Mouse (Mus musculus): ENCODE data around the gene Acsl1. TPM values are rescaled to one million over a fixed set of nuclear protein-coding genes. Genes with fewer than 3 reads are reported as not detected.

Gene Acsl1
- total RNA-seq, 4 experiments from 2014 or later = 50.1 to 55.8 (median 53.3) TPM

DNA sequence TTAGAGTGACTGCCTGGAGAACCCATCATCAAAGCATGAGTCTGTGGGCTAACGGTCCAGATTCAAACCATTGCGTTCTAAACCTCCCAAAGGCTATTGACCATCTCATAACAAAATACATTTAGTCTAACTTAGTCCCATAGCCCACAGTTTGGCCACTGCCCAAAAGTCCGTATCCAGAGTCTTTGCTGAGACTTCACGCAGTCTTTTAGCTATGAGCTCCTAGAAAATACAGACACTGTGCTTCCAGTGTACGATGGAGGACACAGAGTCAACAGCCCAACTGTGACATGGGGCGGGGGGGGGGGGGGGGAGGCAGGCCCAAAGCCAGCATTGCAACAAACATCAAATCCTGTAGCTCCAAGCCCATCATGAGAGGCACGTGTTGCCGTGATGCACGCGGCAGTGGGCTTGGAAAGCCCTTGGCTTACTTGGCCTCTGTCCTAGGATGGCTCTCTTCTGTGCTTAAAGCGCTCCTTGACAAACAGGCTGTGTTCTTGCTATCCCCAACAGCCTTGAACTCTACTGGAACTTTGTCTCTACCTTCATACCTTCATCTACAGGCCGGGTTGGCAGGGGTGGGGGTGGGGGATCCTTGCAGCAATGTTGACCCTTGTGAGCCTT is 32.3 kb downstream of the Acsl1 start:
- no peak for DNase-seq (ENCODE audit: low spot score in 2 of 2)

DNA sequence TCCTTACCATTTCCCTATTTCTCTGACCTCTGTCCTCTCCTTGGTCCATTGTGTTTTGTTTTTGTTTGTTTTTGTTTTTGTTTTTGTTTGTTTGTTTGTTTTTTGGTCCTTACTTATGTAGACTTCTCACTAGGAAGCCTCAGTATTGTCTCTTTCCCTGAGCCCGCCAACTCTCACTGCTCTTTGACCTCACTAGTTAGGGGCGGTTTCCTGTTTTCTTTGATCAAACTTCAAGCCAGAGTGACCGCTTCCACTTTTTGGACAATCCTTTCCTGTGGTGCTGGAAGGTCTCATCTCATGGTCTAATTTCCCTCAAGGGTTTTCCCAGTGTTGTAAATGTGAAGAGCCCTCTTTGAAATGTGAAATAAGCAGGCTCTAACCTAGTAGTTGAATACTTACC is 33.4 kb downstream of the Acsl1 start:
- no peak for DNase-seq (ENCODE audit: low spot score in 2 of 2)

DNA sequence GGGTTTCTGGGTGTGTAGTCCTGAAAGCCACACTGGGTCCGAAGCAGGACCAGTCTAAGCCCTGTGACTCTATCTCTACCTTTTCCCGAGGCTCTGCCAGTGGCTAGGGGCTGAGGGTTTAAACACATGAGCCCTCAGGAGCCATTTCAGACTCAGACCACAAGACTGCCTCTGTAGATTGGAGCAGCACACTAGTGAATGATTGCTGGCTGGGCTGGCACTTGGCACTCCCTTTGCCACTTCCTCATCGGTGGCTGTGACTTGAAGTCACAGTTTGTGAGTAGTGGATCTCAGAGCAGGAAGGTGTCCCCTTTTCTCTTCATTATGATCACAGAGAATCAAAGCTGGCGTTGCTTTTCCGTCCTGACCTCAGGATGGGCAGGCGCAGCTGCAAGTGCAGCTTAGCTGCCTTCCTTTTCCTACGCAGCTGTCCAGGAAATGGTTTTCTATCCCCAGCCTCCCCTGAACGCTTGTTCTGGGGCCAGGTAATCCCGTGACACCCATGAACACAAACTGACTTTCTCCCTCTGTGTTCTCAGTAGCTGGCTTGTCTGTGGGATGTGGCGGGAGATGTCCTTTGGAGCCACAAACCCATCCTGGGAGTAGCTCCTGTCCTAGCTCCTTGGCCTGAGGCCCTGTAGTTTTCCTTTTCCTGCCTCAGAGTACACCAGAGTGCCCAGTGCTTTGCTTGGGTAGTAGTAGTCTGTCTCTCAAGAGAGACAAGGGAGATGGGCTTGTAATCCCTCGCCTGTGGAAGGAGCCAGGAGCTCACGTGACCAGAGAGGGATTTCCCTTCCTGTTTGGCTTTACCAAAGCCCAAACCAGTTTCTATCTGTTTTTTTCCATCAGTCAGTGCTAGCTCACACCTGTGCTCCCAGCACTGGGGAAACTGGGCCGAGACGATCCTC is 37.9 kb downstream of the Acsl1 start:
- DNase-seq (ENCODE audit: low spot score in 2 of 2) = no peak

DNA sequence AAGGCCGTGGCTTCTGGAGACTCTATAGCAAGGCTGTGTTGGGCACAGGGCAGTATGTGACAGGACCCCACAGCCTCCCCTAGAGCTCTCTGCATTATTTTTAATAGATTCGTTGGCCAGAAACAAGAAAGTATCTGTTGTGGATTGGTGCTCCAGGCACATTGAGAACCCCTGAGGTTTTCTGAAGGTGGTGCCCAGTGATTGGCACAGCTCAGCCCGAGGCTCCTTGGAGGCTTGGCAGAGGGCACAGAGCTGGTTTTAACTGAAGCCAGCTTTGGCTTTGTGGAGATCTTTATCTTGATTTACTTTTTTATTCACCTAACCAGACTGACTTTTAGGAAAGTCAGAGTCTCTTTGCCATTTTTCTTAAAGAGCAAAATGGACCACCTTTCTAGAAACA is 38.6 kb downstream of the Acsl1 start:
- DNase-seq (ENCODE audit: low spot score in 2 of 2) = no peak

DNA sequence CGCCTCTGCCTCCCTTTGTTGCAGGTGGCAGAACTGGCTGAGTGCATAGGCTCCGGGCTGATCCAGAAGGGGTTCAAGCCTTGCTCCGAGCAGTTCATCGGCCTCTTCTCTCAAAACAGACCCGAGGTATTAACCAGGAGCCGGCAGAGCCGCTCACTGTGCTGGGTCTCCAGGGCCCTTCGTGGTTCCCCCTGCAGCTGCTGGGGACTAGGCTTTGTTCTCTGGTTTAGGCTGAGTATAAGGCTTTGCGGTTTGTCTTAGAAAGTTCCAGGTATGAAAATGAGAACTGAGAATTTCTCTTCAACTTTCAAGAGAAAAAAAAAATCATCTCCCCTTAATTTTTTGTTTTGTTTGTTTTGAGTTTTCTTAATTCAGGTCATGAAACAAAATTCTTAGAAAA is 40.5 kb downstream of the Acsl1 start:
- no peak for DNase-seq (ENCODE audit: low spot score in 2 of 2)

DNA sequence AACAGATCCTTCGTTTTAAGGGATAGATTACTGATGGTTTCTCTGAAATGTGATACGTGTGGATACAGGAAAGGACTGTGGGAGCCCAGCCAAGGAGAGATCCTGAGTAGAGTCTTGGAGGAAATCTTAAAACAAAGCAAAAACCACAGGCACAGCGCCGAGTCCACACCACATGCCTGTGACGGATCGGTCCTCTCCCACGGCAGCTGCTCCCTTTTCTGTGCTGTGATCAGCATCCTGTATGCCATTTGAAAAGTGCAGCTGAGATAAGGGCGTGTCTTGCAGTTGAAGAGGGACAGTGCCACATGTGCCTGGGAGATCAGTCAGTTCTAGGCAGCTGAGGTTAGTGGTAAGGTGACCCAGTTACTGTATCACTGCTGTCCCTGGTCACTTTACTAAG is 41.7 kb downstream of the Acsl1 start:
- DNase-seq (ENCODE audit: low spot score in 2 of 2) = no peak

DNA sequence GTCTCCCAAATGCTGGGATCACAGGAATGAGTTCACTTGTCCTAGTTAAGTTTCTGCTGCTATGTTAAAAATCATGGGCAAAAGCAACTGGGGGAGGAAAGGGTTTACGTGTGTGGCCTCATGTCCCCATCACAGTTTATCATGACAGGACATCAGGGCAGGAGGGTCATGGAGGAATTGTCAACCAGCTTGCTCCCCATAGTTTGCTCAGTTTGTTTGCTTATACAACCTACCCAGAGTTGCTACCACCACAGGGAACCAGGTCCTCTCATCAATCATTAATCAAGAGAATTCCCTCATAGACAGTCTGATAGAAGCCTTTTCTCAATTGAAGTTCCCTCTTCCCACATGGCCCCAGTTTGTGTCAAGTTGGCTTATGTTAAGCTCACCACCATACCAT is 43.2 kb downstream of the Acsl1 start:
- DNase-seq (ENCODE audit: low spot score in 2 of 2) = no peak

DNA sequence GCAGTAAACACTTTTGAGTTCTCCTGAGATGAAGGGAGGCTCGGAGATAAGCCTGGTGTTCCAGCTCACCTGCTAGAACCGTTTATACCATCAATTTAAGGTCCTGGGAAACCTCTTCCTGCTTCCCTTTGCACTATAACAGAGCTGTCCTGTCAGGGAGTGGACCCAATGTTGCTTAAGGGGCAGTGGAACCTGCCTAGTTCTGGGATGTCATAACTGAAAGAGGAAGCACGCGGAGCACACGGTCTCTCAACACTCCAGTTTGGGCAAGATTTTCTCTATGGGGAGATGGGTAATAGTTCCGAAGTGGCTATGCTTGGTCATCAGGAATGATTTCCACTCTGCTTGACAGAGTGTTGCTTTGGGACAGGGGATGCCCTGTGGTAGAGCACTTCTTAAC is 49.8 kb downstream of the Acsl1 start:
- no peak for DNase-seq (ENCODE audit: low spot score in 2 of 2)

DNA sequence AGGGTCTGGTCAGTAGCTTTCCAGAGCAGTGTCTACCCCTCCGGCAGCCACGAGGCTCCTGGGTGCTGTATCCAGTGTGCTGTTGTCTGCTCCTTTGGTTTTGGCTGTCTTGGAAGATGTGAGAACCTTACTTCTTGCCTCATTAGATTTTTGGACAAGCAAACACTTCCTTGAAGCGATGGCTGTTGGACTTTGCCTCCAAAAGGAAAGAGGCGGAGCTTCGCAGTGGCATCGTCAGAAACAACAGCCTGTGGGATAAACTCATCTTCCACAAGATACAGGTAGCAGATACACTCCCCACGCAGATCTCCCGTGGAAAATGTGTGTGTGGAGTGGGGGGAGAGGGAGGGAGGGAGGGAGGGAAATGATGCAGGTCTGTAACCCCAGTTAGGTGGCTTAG is 55.3 kb downstream of the Acsl1 start:
- no peak for DNase-seq (ENCODE audit: low spot score in 2 of 2)

DNA sequence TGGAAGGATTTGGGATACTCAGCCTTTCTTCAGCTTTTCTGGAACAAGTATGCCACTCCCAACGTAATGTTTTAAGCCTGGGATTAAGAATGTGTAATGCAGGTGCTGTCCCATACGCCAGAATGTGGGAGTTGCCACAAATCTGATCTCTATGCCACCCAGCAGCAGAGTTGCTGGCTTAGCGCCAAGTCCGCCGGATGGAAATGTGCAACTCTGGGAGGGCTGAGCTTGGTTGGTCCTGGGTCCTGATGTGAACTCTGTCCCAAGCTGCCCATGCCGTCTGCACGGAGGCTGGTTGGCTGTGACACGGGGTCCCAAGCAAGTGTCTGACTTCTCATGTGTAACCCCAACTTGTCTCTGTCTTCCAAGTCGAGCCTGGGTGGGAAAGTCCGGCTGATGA is 56.0 kb downstream of the Acsl1 start:
- DNase-seq (ENCODE audit: low spot score in 2 of 2) = no peak

DNA sequence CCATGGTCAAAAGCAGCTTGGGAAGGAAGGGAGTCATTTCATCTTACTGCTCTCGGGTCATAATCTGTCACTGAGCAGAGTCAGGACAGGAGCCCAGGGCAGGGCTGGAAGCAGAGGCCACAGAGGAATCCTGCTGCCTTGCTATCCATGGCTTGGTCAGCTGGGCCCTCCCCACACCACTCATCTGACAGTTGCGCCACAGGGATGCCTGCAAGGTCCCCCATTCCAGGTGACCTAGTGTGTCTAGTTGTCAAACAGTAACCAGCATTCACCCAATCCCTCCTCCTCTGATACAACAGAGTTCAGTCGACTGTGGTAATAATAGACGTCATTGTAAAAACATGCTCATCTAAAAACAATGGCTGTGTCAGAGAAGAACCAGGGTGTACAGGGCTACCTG is 58.7 kb downstream of the Acsl1 start:
- DNase-seq (ENCODE audit: low spot score in 2 of 2) = no peak

DNA sequence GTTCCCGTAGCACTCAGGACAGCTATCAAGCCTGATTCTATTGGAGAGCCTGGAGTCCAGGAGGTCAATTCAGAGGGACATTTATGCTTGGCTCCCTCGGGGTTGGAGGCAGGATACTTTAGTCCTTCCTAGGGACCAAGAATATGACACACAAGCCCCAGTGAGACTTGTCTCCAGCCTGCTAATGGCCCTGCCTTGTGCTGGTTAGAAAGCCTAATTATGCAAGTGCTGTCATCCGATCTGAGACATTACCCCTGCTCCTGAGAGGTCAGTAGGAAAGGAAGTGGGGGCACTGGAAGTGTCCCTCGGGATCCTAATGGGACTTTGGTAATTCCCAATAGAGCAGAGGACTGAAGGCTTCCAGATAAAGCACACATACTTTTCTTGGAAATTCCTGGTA is 59.7 kb downstream of the Acsl1 start:
- no peak for DNase-seq (ENCODE audit: low spot score in 2 of 2)

DNA sequence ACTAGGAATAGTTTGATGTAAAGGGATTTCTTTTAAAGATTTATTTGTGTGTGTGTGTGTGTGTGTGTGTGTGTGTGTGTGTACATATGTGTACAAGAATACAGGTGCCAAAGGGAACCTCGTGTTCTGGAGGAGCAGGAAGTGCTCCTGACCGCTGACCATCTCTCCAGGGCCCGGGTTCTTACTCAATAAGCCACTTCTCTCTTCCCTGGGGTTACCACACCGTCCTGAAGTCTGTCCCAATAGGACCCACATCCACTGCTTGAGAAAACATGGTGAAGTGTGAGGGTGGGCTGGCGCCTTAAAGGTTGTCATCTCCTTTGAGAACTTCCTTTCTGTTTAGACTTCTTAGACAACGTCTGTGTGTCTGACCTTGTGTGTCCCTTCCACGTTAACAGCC is 63.1 kb downstream of the Acsl1 start:
- DNase-seq (ENCODE audit: low spot score in 2 of 2) = no peak

DNA sequence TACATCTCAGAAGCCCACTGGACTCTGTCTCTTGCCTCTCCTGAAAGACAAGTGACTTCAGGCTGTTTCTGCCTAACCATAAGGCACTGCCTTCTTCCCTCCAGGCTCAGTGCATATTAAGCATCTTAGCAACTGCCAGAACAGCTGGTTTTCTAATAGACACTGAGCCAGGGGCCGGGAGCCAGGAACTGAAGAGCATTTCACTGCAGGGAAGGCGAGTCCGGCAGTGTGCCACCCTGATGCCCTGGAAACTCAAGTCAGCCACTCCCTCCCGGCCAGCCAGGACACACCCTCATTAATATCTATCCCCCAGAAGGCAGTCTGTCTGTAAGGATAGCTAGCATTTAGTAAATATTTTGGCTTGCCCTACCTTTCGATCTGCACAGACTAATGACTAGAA is 68.9 kb downstream of the Acsl1 start:
- DNase-seq (ENCODE audit: low spot score in 2 of 2) = no peak

DNA sequence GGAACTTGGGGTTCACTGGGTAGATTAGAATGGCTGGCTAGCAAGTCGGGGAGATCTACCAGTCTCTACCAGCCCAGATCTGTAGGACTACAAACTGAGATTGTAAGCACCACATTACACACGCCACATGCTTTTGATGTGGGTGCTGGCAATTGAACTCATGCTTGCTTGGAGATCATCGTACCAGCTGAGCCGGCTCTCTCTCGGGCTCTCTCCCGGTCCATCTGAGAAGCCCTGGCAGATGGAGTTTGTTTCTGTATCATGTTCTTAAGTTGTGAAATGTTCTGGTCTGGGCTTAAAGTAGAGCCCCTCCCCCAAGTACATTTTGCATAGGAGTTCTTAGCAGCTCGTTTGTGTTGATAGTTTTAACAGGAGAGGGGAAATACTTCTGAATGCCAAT is 72.4 kb downstream of the Acsl1 start:
- DNase-seq (ENCODE audit: low spot score in 2 of 2) = no peak

DNA sequence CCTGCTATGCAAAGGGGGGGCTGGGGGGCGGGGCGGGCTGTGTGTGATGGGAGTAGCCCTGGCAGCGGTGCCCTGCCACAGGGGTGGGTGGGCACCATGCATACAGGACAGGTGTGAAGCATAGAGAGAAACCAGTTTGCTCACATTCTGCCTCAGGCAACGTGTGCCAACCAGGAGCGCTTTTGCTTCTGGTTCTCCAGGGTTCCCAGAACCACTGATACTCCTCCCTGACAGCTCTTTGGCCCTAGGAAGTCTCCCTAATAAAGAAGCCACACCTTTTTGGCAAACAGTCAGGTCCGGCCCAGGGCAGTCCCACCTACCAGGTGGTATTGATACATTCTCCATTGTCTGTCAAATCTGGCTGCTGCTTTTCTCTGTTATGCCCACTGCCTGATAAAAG is 72.8 kb downstream of the Acsl1 start:
- no peak for DNase-seq (ENCODE audit: low spot score in 2 of 2)

DNA sequence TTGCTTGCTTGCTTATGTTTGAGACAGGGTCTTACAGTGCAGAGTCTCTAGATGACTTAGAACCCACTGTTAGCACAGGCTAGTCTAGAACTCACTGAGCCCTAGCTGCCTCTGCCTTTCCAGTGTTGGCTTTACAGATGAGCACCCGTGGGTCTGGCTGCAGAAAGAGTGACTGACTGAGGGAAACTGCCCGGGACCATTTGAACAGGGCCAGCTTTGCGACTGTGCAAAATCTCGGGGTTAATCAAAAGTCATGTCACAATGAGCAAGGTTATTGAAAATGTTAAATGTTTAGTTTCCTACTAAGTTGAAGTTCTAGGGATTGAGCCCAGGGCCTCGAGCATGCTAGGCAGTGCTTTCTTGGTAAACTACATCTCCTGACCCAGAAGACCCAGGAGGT is 75.0 kb downstream of the Acsl1 start:
- DNase-seq (ENCODE audit: low spot score in 2 of 2) = no peak

DNA sequence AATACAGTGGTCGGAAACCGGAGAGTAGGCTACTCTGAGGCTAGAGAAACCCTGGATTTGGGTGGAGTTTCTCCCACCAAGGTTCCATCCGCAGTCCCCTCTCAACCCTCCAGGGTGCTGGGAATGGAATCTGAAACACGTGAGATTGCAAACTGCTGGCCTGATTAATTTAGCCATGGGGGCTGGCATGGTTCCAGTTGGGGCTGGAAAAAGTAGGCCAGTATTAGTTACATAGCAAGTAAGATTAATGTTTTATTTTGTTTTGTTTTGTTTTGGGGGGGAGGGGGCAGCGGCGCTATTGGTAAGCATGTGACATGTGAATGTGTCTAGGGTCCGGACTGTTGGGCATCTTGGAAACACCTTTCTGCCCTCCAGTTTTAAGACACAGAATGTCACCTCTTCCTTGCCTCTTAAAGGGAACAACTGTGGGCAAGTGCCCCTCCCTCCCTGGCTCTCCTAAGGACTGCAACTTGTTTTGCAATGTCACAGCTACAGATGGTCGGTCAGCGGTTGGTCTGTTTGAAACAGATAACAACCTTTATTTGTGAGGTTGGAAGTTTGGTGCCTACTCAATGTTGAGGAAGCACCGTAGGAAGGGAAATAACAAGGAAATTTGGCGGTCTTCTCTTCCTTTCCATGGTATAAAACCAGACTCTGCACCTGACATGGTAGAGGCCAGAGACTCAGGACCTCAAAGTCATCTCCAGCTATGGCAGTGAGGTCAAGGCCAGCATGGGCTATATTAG is 75.8 kb downstream of the Acsl1 start:
- DNase-seq (ENCODE audit: low spot score in 2 of 2) = no peak

DNA sequence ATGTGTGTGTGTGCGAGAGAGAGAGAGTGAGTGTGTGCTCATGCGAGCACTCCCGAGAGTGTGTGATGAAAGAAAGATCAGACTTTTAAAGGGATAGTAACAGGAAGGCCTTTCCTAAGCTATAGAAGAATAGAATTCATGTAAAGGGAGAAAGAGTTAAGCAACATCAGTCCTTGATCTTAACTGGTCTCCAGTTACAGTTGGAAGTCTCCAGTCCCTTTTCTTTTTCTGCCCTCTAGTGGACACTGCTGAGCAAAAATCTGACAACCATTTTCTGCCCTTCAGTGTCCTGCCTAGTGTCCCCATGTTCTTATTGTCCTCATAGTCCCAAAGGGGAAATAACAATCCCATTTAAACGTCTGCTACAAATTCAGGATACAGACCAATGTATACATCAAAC is 76.4 kb downstream of the Acsl1 start:
- no peak for DNase-seq (ENCODE audit: low spot score in 2 of 2)

DNA sequence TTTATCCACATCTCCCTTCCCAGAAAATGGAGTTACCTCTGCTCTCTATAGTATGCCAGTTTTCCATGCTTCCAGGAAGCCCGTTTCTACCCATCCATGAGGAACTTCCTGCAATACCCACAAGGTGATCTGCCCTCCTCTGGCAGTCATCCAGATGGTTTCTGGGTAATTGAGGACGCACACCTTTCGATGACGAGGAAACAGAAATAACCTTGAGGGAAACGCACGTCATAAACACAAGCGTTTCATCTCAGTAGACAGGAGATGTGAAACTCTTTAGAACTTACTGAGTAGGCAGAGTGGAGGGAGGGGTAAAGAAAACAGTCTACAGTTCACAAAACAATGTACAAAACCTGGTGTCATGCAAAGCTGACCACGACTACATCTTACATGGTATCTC is 79.2 kb downstream of the Acsl1 start:
- DNase-seq (ENCODE audit: low spot score in 2 of 2) = no peak

DNA sequence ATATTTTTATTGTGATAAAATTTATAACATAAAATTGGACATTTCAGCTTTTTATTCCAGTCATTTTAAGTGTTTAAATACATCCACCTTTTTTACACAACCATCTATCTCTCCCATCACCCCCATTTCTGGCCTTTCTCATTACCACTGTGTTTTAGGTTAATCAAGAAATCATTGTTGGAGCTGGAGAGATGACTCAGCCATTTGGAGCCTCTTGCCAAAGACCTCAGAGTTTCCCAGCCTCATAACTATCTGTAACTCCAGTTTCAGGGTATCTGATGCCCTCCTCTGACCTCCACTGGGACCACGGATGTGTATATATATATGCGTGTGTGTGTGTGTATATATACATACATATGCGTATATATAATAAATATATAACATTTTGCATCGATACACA is 80.2 kb downstream of the Acsl1 start:
- no peak for DNase-seq (ENCODE audit: low spot score in 2 of 2)

DNA sequence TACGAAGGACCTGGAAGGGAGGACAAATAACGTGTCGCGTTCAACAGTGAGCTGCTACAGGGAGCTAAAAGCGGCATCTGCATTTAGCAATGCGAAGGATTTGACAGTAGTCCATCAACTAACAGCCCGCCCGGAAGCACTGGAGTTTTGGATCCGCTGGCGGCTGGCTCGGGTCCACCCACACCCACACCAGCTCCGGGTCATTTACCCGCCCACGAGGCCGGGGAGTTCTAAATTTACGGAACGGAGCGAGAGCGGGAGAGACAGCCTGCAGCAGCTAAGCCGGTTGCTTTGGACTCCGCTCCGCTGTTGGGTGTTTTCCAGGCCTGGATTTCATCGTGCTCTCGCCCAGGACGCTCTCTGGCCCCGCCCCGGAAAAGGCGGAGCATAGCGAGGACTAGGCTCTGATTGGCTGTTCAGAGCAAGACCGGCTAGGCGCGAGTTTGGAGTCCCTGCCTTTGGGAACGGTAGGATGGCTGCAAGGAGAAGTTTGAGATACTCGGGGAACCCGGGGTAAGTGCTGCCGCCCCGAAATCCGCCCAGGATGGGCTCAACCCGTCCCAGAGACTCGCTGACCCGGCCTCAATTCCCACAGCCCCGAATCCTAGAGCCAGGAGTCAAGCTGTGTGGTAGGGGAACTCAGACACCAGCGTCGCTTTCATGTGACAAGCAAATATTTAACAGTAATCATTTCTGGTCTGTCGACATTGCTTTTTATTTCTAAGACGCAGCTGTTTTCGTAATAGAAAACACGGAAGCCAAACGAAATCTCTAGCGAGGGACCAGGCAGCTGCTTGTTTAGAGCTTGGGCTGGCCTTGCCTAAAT is 81.0 kb downstream of the Acsl1 start, which contains the start of gene Cenpu:
TSS of gene Cenpu (plus strand) at position 414 of the 826 bp plus-strand sequence.
- peak; percentile 99 for DNase-seq (ENCODE audit: low spot score in 2 of 2)
